Mouse (Mus musculus) right cerebral cortex, postnatal 25 days (tissue): ENCODE measurements around the gene Ppp1r2.

Experiments
- DNase-seq: peaks from one replicate; pipeline ENCODE4 v3.0.0; 2022

Ppp1r2 gene

DNA sequence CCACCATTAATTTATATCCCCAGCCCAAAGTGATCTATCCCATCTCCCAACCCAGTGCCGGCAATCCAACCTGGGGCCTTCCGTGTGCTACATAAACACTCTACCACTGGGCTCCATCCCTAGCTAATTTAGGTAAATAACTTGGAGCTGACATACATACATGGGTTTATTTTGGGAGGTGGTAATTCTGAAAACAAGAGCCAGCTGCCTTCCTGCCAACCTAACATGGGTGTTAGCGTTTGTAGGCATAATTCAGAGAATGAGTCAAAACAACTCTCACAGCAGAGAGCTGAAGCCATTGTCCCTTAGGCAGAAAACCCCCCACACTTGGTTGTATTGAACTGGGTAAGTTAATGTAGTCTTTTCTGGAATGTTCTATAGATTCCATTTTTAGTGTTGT is 12.6 kb upstream of the Ppp1r2 start:
- no peak for DNase-seq

DNA sequence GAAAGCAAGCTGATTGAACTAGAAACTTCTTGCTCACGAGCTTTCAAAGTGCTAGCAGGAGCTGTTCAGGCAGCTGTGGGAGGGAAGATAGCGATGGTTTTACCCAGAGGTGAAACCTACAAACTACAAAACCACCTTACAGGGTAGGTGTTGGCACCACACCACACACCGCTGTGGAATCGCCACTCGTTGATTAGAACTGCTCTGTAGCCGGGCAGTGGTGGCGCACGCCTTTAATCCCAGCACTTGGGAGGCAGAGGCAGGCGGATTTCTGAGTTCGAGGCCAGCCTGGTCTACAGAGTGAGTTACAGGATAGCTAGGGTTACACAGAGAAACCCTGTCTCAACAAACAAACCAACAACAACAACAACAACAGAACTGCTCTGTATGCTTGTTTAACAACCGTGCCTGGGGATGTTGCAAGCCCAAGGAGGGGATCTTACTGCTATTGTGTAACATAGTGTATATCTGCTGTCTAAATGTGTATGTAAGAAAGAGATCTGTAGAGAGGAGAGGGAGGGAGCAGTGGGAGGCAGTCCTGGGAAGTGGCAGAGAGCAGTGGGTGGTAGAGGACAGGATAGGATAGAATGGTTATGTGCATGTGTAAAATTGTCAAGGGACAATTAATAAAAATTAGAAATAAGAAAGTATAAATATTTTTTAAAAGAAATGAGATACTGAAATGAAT is 11.9 kb upstream of the Ppp1r2 start:
- no peak for DNase-seq

DNA sequence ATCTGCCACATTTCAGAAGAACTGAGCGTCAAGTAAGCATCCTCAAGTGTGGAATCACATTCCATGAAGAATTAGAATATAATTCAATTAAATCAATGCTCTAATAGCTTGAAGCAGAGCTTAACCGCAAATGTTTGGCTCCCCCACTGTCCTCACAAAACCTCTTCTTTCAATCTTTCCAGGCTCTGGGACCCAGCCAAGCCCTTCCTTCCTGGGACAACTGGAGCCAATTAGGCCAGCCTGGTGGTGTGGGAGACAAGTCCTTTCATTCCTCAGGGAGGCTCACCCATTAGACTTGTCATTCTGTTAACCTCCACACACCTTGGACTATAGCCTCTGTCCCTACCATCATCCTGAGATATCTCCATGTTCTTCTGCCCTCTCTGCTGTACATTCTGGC is 6.9 kb upstream of the Ppp1r2 start:
- DNase-seq: no peak

DNA sequence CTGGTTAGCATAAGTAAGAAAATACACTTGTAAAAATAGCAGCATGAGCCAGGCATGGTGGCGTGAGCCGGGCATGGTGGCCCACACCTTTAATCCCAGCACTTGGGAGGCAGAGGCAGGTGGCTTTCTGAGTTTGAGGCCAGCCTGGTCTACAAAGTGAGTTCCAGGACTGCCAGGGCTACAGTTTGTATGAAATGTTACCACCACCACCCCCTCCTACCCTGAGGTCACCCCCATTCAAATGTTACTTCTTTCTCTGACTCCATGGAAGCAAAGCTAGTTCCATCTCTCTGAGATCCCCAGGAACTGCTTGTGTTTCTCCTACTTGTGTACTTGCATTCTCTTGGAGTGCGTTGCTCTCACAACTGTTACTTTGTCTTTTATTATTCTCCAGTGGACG is 5.1 kb upstream of the Ppp1r2 start:
- DNase-seq: no peak

DNA sequence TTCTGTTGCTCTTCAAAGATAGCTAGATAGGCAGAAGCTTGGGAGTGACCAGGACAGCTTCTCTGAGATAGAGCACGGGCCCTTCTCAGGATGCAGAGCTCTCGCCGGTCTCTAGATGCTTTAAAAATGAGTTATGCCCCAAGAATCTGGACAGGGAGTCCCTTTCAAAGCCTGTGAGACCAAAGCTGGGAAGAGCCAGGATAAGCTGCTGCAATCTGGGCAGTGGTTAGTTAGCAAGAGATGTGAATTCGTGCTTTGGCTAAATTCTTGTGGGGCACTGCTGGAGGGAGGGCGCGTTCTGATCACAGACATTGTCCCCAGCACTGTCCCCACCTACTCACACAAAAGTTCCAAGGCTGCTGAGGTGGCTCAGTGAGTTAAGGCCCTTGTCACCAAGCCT is 3.5 kb upstream of the Ppp1r2 start:
- DNase-seq: no peak

DNA sequence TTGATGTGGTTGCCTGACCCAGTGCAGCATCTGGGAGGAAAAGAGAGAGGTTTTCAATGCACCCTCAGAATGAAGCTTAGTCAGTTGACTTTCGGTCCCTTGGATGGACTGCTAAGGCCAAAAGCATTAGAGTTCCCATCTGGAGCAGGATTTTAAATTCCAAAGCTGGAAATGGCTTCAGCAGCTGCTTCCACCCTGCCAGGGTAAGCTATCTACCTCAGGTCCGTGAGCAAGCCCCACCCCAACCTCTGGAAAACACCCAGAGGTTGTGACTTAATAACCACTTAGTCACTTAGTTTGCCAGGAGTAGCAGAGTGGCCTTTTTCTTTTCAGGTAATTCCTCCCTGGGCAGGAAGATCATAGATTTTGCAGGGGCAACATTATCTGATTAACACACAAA is 3.0 kb upstream of the Ppp1r2 start:
- no peak for DNase-seq

DNA sequence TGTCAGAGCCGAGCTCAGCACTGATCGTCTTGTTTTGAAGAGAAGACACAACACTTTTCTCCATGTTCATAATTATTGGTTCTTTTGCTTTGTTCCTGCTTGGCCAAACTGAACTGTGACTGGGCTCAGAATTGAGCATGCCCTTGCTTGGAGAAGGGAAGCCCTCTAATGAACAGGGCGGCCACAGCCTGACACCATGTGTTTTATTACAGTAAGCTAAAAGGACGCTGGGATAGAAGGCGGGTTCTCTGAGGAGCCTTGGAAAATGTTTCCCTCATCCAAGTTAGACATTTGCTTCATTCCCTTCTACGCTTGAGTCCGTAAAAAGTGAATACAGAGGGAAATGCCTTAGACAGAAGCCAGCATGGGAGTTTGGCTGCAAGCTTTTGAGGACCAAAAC is 1.9 kb upstream of the Ppp1r2 start:
- no peak for DNase-seq

DNA sequence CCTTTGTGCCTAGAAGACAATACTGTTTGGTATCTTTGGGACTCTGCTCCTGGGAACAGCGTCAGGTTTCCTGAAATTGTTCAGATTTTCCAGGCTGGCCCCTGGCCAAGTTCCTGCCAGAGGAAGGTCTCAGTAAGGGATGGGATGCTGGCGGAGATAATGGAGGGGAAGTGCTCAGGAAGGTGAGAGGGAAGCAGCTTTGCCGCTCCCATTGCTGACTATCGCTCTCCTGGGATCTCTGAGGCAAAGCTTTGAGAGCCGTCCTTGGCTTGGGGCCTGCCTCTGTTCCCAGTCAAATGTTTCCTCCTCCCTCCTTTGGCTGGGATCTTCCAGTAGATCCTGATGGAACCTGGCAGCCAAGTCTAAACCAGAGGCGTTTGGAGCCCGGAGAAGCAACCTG is 1.5 kb upstream of the Ppp1r2 start:
- peak; percentile 37 for DNase-seq

DNA sequence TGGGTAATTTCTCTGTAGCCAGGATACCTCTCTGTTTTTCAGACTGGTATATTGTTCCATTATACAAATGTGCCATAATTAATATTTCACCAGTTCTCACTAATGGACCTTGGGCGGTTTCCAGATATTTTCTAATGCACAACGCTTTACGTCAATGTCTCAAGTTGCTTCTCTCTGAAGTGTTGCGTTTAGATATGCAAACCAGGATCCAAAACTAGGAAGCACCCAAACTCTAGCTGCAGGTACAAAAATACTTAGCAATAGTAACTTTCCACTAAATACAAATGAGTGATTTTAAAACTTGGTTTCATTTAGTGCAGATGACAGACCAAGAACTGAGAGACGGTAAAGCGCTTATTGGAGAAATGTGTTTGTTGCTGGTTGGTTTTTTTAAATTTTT is 993 bp downstream of the Ppp1r2 start:
- DNase-seq: no peak

DNA sequence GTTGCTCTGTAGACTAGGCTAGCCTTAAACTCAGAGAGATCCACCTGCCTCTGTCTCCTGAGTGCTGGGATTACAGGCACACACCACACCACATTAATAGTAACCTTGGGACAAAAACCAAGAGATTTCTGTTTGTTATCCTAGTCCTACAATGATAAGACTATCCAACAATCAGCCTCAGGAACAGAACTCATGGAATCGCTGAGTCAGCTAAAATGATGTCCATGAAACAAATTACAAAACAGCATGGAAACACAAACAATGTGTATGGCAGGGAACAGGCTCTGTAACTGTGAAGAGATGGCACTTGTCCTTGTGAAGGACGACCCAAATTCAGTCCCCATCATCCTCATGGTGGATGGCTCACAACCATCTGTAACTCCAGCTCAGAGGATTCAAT is 8.4 kb downstream of the Ppp1r2 start:
- DNase-seq: no peak

DNA sequence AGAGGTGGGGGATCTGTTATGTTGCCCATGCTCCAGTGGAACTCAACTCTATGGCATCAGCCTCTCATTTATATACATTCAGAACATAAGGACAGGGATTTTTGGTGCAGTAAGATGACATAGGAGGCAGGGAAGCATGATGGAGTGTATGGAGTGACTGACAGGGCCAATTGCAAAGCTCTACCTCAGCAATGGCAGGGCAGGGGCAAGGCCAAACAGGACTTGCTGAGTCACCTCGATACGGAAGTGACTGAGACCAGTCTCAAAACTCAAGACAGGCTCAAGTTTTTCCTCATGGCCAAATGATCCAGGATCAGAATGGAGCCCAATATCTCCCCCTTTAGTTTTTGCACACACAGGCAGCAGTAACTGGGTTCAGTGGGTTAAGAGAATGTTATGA is 18.9 kb downstream of the Ppp1r2 start:
- DNase-seq: no peak

DNA sequence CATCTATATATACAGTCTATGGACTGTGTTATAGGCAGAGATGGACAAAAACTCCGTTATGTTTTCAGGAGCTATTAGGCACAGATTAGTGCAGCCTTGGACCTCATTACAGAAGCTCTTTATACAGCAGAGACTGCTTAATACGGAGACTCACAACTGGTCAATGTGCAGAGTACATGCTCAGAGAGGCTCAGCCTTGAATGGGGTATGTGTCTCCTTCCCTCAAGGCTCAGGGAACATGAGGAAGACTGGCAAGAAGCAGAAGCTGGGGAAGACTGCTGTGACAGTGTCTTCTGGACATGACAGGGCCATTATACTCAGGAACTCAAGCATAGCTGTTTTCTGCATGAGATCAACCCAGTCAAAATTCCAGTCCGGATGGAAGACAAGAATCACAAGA is 19.4 kb downstream of the Ppp1r2 start:
- no peak for DNase-seq

DNA sequence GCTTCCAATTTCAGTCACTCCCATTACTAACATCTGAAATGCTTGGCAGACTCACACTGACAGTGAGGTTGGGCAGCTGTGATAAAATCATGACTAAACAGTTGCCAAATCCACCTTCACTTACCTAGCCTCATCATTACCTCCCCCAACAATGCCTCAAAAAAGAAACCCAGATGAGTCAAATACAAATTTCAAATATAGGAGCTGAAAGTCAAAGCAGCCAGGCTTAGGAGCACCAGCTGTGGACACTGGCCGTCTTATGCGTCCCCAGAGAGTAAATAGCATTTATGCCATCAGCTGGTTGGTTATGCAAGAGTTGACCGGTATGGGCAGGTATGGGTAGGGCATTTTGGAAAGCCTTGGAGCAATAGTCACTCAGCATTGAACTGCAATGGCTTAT is 25.7 kb downstream of the Ppp1r2 start:
- no peak for DNase-seq

DNA sequence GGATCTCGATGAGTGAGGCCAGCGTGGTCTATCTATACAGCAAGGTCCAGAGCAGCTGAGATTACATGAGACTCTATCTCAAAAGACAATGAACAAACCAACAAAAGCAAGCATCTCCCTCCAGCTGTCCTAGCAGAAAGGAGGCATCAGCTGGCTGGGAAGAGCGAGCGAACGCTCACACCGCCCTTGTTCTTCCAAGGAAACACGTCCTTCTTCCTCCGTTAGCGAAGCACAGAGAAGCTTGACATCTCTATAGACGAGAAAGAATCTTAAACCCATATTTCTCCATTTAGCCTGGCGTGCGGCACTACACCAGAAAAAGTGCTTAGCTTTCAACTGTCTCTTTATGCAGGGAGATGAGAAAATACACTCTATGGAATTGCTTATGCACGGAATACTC is 26.4 kb downstream of the Ppp1r2 start:
- DNase-seq: no peak

DNA sequence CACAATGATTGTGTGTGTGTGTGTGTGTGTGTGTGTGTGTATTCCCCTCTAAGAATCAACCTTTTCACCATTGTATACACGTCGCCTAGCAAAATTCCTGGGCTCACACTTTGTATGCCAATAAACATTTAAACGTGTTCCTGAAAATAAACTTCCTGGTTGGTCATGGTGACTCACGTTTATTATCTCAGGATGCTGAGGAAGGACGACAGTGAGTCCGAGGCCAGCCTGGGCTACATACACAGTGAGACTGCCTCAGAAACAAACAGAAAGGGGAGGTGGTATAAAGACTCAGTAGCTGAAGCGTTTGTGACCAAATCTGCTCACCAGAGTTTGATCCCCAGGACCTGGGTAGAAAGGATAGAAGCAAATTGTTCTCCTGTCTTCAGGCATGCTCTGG is 27.6 kb downstream of the Ppp1r2 start:
- DNase-seq: no peak

DNA sequence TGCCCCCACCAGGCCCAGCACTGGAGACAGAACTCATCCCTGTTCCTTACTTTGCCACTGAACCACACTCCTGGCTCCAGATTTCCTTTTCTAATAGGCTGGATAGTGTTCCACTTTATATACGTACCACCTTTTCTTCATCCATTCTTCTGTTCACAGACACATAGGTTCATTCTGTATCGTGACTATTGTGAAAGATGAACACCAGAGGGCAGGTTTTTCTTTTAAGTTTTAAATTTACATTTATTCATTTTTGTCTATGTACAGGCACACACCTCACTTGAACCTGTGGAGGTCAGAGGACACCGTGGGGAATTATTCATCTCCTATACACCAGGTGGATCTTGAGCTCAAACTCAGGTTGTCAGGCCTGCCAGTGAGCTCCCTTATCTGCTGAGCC is 31.0 kb downstream of the Ppp1r2 start:
- no peak for DNase-seq

DNA sequence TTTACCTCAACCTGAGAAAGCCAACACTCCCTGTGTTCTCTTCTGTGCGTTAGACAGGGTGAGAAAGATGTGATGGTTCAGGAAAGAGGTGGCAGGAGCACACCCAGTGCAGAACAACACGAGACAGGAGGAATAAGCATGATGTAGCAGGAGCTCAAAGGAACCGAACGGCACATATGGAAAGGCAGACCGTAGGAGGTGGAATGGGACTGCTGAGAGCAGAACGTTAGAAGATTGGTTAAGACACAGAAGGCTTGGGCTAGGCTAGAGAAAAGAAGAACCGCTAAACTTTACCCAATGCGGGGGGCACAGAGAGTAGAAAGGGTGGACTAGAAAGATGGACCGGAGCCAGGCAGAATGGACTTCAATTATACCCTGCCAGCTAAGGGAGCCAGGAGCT is 33.6 kb downstream of the Ppp1r2 start:
- DNase-seq: peak; percentile 47

DNA sequence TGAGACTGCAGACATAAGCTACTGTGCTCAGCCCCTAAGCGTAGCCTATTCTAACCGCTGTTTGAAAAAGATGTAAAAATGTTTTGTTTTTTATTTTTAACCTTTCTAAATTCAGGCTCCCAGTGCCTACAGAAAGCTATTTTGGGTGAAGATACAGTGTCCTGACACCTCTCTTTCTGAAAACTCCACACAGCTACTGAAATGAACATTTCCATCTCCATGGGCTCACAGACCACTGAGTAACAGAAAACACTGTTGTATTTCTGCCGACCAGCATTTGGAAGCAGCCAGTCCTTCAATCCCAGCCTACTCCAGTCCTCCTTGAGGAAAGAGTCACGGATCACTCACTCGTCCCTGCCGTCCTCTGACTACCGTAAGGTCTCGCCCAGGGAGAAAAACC is 34.5 kb downstream of the Ppp1r2 start:
- no peak for DNase-seq

DNA sequence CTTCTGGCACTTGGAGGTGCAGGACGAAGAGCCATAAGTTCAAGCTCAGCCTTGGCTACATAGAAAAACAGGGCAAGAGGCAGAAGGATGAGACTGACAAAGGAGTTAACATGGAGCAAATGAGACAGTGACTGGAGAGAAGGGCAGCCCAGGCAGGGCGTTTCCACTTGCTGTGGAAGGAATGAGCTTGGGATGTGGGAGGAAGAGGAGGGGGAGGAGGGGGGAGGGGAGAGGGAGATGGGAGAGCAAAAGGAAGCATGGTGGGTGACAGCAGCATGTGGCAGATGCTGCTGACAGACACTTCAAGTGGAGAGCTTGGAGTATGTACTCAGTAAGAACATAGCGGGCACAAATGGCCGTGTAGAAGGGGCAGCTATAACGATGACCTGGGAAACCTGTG is 36.8 kb downstream of the Ppp1r2 start:
- no peak for DNase-seq

DNA sequence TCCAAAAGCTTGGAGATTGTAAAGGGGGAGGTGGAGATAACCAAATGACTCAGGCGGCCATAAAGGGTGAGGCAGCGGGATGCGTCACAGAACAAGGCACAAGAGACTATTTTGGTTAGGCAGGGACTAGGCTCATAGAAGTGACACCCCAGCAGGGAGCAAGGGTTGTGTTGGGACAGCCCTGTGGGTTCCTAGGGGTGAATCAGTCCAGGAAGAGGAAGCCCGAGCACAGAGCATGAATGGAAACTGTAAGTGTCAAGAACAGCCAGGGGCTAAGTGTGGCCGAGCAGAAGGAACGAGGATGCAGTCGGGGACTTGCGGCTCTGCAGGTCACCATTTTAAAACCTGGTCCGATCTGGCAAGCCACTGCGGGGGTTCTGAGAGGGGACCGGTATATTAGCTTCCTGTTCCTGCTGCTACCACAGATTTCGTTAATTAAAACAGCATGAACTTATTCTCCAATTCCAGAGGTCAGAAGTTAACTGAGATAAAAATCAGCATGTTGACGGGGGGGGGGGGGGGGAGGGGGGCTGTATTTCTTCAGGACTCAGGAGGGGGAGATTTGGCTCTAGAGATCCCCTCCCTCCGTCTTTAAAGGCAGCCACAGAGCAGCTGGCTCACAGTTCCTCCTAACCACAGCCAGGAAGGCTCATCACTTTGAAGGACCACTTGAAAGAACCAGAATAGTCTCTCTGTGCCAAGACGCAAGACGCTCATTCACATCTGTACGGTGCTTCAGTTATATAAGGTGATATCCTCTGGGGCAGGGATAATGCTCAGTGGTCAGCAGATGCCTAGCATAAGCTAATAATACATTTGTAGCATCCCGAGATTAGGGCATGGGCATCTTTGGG is 39.4 kb downstream of the Ppp1r2 start:
- DNase-seq: no peak

DNA sequence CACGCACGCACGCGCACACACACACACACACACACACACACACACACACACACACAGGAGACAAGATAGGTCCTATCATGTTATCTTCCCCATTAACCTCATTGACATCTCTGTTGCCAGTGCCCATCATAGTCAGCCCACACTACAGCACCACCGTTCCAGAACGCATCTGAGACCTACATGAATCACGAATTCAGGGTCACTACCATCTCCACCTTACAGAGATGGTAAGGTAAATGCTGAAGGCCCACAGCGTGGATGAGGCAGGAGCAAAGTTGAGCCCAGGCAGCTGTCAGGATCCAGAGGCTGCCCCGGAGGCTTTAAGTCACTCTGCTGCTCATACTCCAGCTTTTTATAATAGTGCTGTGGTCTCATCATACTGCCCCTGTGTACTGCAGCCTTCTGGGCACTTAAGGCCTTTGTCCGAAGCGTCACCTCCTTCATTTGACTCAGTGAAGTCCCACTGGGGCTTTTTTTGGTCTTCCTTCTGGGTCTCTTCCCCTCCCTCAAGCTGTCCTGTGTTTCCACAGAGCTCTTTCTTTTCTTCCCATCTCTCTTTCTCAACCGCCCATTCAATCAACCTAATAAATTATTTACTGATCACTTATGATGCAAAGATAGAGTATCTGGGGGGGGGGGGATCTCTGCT is 40.1 kb downstream of the Ppp1r2 start:
- DNase-seq: no peak

DNA sequence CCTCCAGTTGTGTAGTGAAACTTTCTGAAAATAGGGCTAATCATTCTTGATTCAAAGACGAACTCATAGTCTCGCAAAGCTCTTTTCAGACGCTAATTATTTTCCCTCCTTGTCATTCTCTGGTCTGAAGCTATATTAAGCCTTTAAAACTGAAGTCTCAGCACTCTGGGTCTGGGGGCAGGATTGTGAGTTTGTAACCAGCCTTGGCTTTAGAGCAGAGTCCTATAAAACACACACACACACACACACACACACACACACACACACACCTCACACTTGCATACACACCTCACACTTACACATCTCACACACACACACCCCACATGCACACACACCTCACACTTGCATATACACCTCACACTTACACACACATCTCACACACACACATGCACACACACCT is 40.7 kb downstream of the Ppp1r2 start:
- DNase-seq: no peak

DNA sequence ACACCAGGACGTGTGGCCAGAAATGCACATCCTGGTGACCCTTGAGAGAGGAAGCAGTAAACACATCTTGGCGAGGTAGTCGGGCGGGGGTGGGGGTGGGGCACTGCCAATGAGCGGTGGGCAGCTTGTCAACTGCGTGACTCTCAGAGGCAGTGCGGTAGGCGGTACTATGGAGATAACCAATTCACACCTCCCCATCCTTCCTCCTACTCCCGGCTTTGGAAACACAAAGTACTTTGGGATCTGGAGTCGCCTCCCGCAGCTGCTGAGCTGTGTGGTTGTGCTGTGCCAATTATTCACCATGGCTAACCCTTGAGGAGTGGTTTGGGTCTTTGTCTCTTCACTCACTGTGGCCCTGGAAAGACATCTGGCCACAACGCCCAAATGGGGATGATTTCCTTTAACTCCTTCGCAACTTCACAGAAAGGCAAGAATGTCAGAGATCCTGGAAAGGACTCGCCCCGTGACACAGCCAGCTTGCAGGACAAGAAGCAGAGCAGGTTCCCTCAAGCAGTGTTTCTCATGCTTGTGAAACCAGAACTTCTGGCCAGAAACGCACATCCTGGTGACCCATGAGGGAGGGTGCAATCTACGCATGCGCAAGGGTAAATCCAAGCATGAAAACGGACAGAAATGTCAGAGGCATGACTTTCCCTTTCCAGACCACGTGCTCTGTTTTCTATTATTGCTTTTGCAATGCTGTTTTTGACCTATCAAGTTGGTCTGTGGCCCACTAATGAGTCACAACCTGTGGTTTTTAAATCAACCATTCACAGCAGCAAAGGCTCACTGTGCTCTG is 41.3 kb downstream of the Ppp1r2 start:
- DNase-seq: peak; percentile 73

DNA sequence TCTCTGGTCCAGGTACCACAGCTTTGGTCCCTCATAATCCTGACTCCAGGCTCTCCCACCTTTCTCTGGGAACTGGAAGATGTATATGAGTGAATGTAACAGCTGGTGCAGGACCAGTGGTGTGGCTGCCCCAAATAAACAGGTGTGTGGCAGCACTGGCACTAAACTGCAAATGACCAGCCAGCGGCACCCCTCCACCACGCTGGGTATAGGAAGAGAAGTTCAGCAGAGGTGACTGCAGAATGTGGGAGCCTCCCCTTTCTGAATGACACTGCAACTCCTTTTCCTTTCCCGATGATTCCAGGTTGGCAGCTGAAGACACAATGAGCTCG is 41.9 kb downstream of the Ppp1r2 start:
- no peak for DNase-seq
